Mouse (Mus musculus) lung, embryonic 14.5 days (tissue): ENCODE data around the gene Tacc2. TPM values are rescaled to one million over a fixed set of nuclear protein-coding genes. Genes with fewer than 3 reads are reported as not detected.

ENCODE experiments used
- ATAC-seq: fragments of 200-750 bp; cut with Nextera tagmentation; 2 replicates; pipeline ENCODE4 v1.8.0; 2017; ENCODE audit warnings: mild to moderate bottlenecking, moderate TSS enrichment, moderate library complexity; ENCODE audit not compliant: insufficient read depth
- DNase-seq: peaks from one replicate; pipeline ENCODE4 v3.0.0-alpha.2; 2015
- H3K27ac ChIP-seq: fragments of 300-500 bp; sonication (generic); 2 replicates; pipeline ENCODE4 v1.5.1; 2014; ENCODE audit warnings: low read depth, mild to moderate bottlenecking, moderate library complexity
- H3K27me3 ChIP-seq: fragments of 300-500 bp; sonication (generic); 2 replicates; pipeline ENCODE4 v1.6.1; 2014; ENCODE audit warnings: low read length, control low read depth; ENCODE audit not compliant: insufficient read depth
- H3K36me3 ChIP-seq: fragments of 300-500 bp; sonication (generic); 2 replicates; pipeline ENCODE4 v1.6.1; 2014; ENCODE audit warnings: control low read depth; ENCODE audit not compliant: insufficient read depth
- H3K4me1 ChIP-seq: fragments of 300-500 bp; sonication (generic); 2 replicates; pipeline ENCODE4 v1.6.1; 2014; ENCODE audit warnings: antibody characterized with exemption, control low read depth; ENCODE audit not compliant: insufficient read depth
- H3K4me2 ChIP-seq: fragments of 300-500 bp; sonication (generic); 2 replicates; pipeline ENCODE4 v1.6.1; 2014; ENCODE audit warnings: mild to moderate bottlenecking
- H3K4me3 ChIP-seq: fragments of 300-500 bp; sonication (generic); 2 replicates; pipeline ENCODE4 v1.5.1; 2014; ENCODE audit warnings: low read depth, low read length
- H3K9ac ChIP-seq: fragments of 300-500 bp; sonication (generic); 2 replicates; pipeline ENCODE4 v1.6.1; 2014
- H3K9me3 ChIP-seq: fragments of 300-500 bp; sonication (generic); 2 replicates; pipeline ENCODE4 v1.6.1; 2016; ENCODE audit warnings: low read depth, low read length, control low read depth
- CTCF ChIP-seq: IDR thresholded peaks from 2 replicates; pipeline ENCODE4 v1.5.1; 2016; ENCODE audit warnings: antibody characterized with exemption, low read depth
- WGBS: fragments of 180-500 bp; shearing (Covaris S2); extraction: QIAGEN DNeasy Blood & Tissue Kit; methylation state at CpG from one replicate; pipeline ENCODE4 v1.1.7; 2014; 5-methylcytosine and 5-hydroxymethylcytosine counted together
- polyA plus RNA-seq: library from polyadenylated mRNA; unstranded; fragments of >200 nt; fragmentation: Nextera tagmentation; extraction: Ambion mirVana; gene quantifications from 2 replicates; pipeline ENCODE4 v1.2.1, GENCODE M21; 2014

Tacc2 gene
- polyA plus RNA-seq, 1 experiment from 2014 or later, result 32.6 TPM

DNA sequence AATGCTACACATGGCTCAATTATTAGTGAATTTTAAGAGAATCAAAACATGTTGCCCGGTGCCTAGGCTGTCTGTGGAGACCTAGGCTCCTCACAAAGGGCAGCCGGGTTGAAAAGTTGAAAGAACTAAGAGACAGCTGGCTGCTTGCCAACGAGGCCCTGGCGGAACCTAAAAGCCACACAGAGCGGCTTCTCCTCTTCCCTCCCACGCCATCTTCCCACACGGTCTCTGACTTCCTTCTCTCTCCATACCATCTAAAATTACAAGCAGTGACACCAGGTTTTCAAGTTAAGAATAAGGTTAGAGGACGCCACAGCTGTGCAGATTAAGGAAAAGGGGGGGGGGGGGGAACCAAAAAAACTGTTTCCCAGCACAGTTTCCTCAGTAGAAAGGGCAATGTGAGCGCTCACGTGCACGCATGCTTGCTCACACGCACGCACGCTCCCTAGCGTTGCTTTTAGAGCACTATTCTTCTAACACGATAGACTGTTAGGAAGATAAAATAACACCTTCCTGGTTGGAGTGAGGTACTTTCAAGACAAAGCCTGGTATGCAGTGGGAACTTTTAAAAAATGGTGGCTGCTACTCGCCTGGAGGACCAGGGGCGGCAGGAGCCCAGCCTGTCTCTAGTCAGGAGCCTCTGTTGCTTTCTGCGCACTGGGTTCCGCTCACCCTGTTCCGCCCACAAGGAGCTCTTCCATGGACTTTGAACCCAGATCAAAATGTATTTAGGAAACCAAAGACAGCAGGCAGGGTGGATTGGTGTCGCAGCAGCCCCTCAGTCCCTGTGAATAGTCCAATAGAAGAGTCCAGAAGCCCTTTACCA is 54.5 kb downstream of the Tacc2 start:
- Histone ChIP-seq H3K36me3 (no peaks in the 10 kb centered on the region), H3K4me2 (peak overlapping the region; percentile 20; the same call in 1 of the 2 replicates), H3K9ac (no peak overlapping the region), H3K27ac (no peak overlapping the region), H3K4me3 (no peak overlapping the region), H3K4me1 (peaks cover 13% of the 10 kb centered on the region; the same call in 1 of the 2 replicates), H3K27me3 (no peaks in the 10 kb centered on the region), H3K9me3 (no peaks in the 10 kb centered on the region)
- peak; percentile 47; the same call in 1 of the 2 replicates for ATAC-seq
- 50% methylated on average over 22 of the region's 22 CpGs for WGBS
- DNase-seq, result peak; percentile 77
- TF ChIP-seq CTCF, result no peak

DNA sequence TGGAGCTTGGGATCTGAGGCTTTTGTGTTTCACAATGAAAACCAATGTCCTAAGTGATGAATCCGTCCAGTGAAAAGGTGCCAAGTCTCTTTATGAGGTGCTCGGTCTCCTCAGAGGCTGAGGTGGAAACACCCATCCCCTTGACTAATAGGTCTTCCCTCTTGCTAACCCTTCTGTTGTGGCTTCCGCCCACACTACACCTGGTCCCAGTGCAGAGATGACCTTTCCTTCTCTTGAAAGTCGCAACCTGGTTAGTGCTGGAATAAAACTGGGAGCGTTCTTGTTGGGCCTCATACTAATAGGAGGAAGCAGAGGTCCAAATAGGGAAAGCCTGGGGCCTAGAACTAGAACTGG is 55.1 kb downstream of the Tacc2 start:
- no peaks in the 10 kb centered on the region for H3K9me3 ChIP-seq
- H3K27me3 ChIP-seq, result no peaks in the 10 kb centered on the region
- H3K4me2 ChIP-seq, result no peak overlapping the region
- no peak overlapping the region for H3K4me3 ChIP-seq
- DNase-seq (no peak), ATAC-seq (no peak)
- 90% methylated on average over 5 of the region's 5 CpGs for WGBS
- H3K4me1 ChIP-seq, result peaks cover 13% of the 10 kb centered on the region; the same call in 1 of the 2 replicates
- H3K36me3 ChIP-seq, result no peaks in the 10 kb centered on the region
- no peak overlapping the region for H3K27ac ChIP-seq
- no peak for TF ChIP-seq CTCF
- H3K9ac ChIP-seq, result no peak overlapping the region

DNA sequence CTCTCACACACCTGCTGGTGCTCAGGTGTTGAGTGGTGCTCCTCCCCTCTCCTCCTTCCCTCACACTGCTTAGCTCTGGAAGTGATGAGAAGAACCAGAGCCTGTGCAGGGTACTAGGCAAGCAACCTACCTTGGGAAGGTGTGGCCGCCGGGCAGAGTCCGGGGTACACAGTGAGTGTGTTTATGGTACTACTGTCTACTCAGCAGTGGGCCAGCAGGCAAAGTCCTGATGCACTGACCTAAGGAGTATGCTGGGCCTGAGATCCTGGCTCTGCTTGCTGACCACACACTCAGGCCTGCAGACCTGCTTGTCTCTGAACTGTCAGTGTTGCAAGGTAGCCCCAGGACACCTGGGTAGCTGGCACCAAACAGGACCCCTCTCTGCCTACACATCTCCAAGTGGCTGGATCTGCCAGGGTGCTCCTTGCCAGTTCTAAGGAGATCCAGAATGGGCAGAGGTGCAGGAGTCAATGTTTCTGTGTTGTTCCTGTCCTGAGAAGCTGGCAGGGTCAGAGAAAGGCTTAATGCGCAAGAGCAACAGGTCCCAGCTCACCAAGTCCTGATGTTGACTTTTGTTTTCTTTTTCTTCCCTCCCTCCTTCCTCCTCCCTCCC is 57.1 kb downstream of the Tacc2 start:
- peaks cover 13% of the 10 kb centered on the region; the same call in 1 of the 2 replicates for H3K4me1 ChIP-seq

DNA sequence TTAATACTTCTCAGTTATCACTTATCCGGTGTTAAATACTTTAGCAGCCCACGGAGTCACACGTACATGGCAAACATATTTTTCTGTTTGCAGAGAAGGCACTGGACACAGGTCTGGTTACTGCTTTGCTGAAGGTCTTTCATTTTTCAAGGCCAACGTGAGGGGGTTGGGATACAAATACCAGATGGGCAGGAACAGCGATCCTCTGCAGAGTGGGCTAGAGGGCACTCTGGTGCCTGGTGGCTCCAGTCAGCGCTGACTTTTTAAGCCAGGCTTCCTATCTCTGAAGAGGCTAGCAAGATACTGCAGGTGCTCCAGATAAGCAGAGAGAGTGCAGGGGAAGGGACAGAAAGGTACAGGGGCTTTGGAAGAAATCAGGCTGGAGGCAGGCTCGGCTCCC is 58.0 kb downstream of the Tacc2 start:
- H3K27ac ChIP-seq, result no peak overlapping the region
- H3K27me3 ChIP-seq, result no peaks in the 10 kb centered on the region
- no peak overlapping the region for H3K9ac ChIP-seq
- no peaks in the 10 kb centered on the region for H3K9me3 ChIP-seq
- 30% methylated on average over 7 of the region's 7 CpGs for WGBS
- no peak for ATAC-seq
- peaks cover 13% of the 10 kb centered on the region; the same call in 1 of the 2 replicates for H3K4me1 ChIP-seq
- H3K36me3 ChIP-seq, result no peaks in the 10 kb centered on the region
- no peak for DNase-seq
- H3K4me3 ChIP-seq, result no peak overlapping the region
- H3K4me2 ChIP-seq, result no peak overlapping the region
- TF ChIP-seq CTCF, result no peak

More for the DNA sequence above, 57.1 kb downstream of the Tacc2 start:
- no peak overlapping the region for H3K4me2 ChIP-seq
- H3K36me3 ChIP-seq, result no peaks in the 10 kb centered on the region
- DNase-seq, result no peak
- no peak overlapping the region for H3K9ac ChIP-seq
- 78% methylated on average over 4 of the region's 4 CpGs for WGBS
- no peak overlapping the region for H3K4me3 ChIP-seq
- H3K27ac ChIP-seq, result no peak overlapping the region
- no peak for ATAC-seq
- no peak for TF ChIP-seq CTCF
- H3K27me3 ChIP-seq, result no peaks in the 10 kb centered on the region
- H3K9me3 ChIP-seq, result no peaks in the 10 kb centered on the region

DNA sequence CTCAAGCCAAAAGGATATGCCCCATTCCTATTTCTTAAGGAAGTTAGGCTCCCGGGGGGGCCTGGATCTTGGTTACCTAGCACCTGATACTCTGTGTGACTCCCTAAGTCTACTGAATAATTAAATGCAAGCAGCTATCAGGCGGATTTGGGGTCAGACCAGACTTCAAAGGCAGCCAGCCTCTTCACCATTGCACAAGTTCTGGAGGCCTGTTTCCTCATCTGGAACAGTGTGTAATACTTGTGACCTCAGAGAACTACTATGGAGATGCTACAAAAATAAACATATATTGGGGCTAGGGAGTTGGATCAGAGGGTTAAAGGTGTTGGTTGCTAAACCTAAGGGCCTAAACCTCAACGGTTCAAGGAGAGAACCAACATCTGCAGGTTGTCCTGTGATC is 59.0 kb downstream of the Tacc2 start:
- peaks cover 15% of the 10 kb centered on the region for H3K4me1 ChIP-seq
- DNase-seq (no peak), ATAC-seq (no peak)
- no peaks in the 10 kb centered on the region for H3K36me3 ChIP-seq
- no peak for TF ChIP-seq CTCF
- H3K9ac ChIP-seq, result no peak overlapping the region
- no peak overlapping the region for H3K4me2 ChIP-seq
- 66% methylated on average over 3 of the region's 3 CpGs for WGBS
- H3K4me3 ChIP-seq, result no peak overlapping the region
- no peak overlapping the region for H3K27ac ChIP-seq
- H3K27me3 ChIP-seq, result no peaks in the 10 kb centered on the region
- no peaks in the 10 kb centered on the region for H3K9me3 ChIP-seq

DNA sequence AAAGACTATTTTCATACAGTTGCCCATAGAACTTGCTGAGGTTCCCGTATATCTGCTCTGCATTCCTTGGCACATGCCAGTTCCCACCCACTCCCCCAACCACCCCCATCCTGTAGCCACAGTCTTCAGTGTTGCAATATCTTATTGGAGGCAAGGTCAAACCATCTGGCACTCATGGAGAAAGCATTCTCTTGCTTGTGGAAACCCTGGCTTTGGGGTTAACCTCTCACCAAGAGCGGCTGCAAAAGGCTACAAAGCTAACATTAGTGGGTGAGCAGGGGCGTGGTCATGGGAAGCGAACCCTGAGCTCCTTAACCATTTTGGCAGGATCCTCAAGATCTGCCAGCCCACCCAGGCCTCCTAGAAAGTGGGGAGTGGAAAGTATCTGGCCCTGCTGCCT is 59.7 kb downstream of the Tacc2 start:
- Histone ChIP-seq H3K36me3 (no peaks in the 10 kb centered on the region), H3K27ac (no peak overlapping the region), H3K4me2 (no peak overlapping the region), H3K27me3 (no peaks in the 10 kb centered on the region), H3K4me3 (no peak overlapping the region), H3K9me3 (no peaks in the 10 kb centered on the region), H3K9ac (no peak overlapping the region), H3K4me1 (peaks cover 10% of the 10 kb centered on the region)
- no peak for TF ChIP-seq CTCF
- ATAC-seq, result no peak
- DNase-seq, result no peak
- WGBS, result 77% methylated on average over 4 of the region's 4 CpGs

DNA sequence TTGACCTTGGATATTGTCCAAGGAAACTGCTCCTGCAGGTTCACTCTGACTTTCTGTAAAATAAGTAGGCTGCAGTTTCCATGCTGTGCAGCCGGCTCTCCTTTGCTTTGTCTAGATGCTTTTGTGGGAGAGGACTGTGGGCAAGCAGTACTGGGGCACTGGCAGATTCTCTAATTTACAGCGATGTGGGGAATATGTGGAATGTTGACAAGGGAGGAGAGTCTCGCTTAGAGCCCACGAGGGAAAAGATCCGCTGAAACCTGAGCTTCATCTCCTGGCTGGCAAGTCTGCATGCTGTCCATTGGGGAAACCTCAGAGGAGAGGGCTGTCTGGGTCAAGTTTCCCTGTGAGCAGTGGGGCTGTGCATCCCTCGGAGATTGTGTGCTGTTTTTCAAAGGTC is 60.6 kb downstream of the Tacc2 start:
- Histone ChIP-seq H3K27me3 (no peaks in the 10 kb centered on the region), H3K9ac (no peak overlapping the region), H3K4me3 (no peak overlapping the region), H3K27ac (no peak overlapping the region), H3K4me1 (peaks cover 7% of the 10 kb centered on the region), H3K4me2 (no peak overlapping the region), H3K36me3 (no peaks in the 10 kb centered on the region), H3K9me3 (no peaks in the 10 kb centered on the region)
- no peak for TF ChIP-seq CTCF
- WGBS, result 24% methylated on average over 6 of the region's 6 CpGs
- no peak for ATAC-seq
- no peak for DNase-seq
